Mouse (Mus musculus): ENCODE results near the gene Rmnd5a.

DNA sequence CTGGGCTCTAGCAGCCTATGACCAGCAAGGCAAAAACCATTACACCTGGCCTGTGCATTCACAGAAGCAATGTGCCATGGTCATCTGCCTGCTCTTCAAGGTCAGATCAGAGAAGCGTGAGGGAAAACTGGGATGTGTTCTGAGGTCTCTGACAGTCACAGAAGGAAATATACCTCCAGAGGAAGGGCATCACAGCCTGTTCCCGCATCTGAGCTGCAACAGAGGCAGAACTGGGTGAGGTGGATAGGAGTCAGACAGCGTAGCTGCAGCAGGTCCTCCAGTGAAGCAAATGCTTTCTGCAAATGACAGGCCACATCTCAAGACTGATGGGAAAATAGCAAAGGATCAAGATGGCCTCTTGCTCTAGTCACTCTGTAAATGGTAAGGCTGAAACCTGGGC lies 101.5 kb downstream of the Rmnd5a start:
- no peak for TF ChIP-seq CTCF (IDR thresholded peaks at IDR 0.05; ENCODE audit: insufficient read depth, low read depth, low read length)
- no peak for TF ChIP-seq POLR2A (IDR thresholded peaks at IDR 0.05; ENCODE audit: insufficient read depth, low read depth, low read length)

Measured in olfactory bulb, adult 2 months (tissue).